Mouse (Mus musculus): ENCODE results near the gene Zfp365. TPM values are rescaled to one million over a fixed set of nuclear protein-coding genes. Genes with fewer than 3 reads are reported as not detected.
A peak's percentile ranks its signal among the peaks of the same experiment; 100 is the strongest.

Zfp365 gene
- 1.2 and 1.9 TPM in 2 replicates for polyA plus RNA-seq (2016; fragmentation: Nextera tagmentation; extraction: Ambion mirVana)

DNA sequence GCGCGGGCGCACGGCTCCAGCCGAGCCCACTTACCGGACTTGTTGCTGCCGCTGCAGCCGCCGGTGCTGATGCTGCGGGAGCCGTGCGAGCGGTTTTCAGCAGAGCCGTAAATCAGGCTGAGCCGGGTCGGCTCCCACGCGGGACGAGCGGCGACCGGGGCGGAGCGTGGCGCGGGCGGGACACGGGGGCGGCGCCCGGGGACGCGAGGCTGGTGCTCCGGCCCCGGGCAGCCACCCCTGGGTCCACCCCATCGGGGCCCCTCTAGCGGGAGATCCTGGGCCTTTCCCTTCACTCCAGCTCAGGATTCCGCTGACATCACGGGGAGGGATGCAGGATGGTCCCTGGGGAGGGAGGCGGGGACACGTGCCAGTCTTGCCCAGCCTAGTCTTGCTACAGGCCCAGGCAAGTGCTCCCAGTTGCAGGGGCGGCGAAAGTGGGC, at the start of gene Zfp365:
Zfp365 (minus strand) TSS at position 326 of the 440 bp plus-strand sequence.
- WGBS = under 1% methylated on average over 36 of the region's 43 CpGs
- H3K27ac ChIP-seq = peak within 1 kb of the TSS; percentile 86
- H3K27me3 ChIP-seq (ENCODE audit: low read depth, poor library complexity, severe bottlenecking) = peaks cover 16% of the 10 kb centered on the region
- H3K36me3 ChIP-seq = no peaks in the 10 kb centered on the region
- peak within 1 kb of the TSS; percentile 78 for H3K4me3 ChIP-seq
- peak; percentile 75 for DNase-seq (ENCODE audit: low spot score)
- peaks cover 15% of the 10 kb centered on the region for H3K4me1 ChIP-seq
- H3K9me3 ChIP-seq (replicated peaks) = no peaks in the 10 kb centered on the region

DNA sequence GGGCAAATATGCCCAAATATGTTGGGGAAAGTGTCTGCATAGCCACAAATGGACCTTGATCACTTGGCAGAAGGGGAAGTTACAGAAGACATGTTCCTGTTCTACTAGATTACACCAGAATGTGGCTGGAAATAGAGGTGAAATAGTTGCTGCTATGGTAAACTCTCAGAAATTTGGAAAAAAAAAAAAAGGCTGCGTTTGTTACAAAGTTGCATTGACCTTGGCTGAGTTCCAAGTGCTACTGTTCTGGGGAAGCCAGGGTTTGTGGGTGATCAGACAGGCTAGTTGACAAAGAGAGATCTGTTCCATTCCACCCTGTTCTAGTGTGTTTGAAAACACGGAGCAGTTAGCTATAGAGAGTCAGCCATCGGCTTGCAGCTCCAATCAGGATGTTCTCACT, 47.5 kb upstream of the Zfp365 start:
- no peak overlapping the region for H3K4me3 ChIP-seq
- no peak overlapping the region for H3K27ac ChIP-seq
- 89% methylated on average over 3 of the region's 3 CpGs for WGBS
- H3K27me3 ChIP-seq (ENCODE audit: low read depth, poor library complexity, severe bottlenecking) = no peaks in the 10 kb centered on the region
- no peaks in the 10 kb centered on the region for H3K36me3 ChIP-seq
- H3K4me1 ChIP-seq = no peaks in the 10 kb centered on the region
- no peak for DNase-seq (ENCODE audit: low spot score)
- H3K9me3 ChIP-seq (replicated peaks) = no peaks in the 10 kb centered on the region

DNA sequence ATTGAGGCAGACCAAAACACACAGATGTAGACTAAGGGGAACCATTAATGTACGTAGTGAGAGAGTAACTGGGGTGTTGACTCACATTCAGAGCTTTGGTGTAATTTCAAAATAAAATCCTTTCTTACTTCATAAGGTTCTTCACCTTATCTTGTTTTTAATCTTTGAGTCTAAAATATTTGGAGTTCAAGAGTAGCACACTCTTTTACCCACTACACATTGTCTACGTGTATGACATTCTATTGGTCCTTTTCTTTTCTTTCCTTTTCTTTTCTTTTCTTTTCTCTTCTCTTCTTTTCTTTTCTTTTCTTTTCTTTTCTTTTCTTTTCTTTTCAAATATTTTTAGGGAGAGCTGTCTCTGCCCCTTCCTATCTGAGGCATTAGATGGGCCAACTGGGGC, 43.5 kb upstream of the Zfp365 start:
- H3K36me3 ChIP-seq = no peaks in the 10 kb centered on the region
- WGBS = 93% methylated on average over 2 of the region's 2 CpGs
- no peaks in the 10 kb centered on the region for H3K27me3 ChIP-seq (ENCODE audit: low read depth, poor library complexity, severe bottlenecking)
- H3K4me1 ChIP-seq = no peaks in the 10 kb centered on the region
- no peaks in the 10 kb centered on the region for H3K9me3 ChIP-seq (replicated peaks)
- H3K4me3 ChIP-seq = no peak overlapping the region
- no peak for DNase-seq (ENCODE audit: low spot score)
- no peak overlapping the region for H3K27ac ChIP-seq

DNA sequence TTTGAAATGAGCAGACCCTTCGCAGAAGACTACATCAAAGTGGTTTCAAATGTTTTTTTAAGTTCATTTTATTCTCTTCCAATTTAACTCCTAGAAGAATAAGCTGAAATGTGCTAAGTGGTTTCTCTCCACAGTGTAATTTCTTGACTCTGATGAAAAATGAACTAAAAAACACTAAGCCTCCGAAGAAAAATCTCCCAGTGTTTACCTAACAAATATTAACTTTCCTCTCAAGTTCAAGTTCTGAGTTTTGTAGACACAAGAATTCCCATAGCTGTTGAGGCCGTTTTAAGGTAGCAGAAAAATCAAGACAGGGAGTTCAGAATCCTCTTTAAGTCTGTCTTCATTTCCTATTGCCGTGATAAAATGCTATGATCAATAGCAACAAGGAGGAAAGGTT, 39.2 kb upstream of the Zfp365 start:
- H3K27me3 ChIP-seq (ENCODE audit: low read depth, poor library complexity, severe bottlenecking) = no peaks in the 10 kb centered on the region
- no peaks in the 10 kb centered on the region for H3K9me3 ChIP-seq (replicated peaks)
- 88% methylated on average over 4 of the region's 4 CpGs for WGBS
- no peaks in the 10 kb centered on the region for H3K36me3 ChIP-seq
- no peak overlapping the region for H3K27ac ChIP-seq
- H3K4me3 ChIP-seq = no peak overlapping the region
- H3K4me1 ChIP-seq = no peaks in the 10 kb centered on the region
- no peak for DNase-seq (ENCODE audit: low spot score)

DNA sequence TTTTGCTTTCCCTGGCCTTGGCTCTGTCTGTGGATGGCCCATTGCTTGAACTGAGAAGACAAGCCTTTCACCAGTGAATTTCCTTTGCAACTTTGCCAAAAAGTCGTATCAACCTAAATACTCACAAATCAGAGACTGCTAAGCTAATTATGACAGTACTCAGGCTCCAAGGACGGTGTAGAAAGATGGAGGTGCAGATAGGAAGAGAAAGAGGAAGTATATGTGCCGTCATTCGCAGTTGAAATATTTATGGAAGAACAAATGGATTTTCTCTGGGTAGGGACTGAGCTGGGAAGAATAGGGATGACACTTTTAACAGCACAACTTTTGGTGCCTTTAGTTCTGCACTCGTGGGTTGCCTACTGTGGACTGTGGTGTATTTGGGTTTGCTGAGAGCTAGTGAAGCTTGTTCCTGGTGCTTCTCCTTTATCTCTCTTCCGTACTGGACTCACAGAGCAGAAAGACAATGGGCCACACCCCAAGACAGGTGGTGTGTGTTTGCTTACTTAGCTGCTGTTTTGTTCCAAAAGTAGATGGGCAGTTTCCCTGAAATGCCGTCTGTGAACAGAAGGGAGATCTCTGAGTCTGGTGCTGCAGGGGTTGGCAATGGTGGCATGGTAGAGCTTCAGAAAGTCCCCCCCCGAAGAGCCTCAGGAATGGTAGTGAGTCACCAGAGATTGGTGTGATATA, 37.7 kb upstream of the Zfp365 start:
- H3K4me1 ChIP-seq = no peaks in the 10 kb centered on the region
- WGBS = 84% methylated on average over 8 of the region's 8 CpGs
- no peak for DNase-seq (ENCODE audit: low spot score)

DNA sequence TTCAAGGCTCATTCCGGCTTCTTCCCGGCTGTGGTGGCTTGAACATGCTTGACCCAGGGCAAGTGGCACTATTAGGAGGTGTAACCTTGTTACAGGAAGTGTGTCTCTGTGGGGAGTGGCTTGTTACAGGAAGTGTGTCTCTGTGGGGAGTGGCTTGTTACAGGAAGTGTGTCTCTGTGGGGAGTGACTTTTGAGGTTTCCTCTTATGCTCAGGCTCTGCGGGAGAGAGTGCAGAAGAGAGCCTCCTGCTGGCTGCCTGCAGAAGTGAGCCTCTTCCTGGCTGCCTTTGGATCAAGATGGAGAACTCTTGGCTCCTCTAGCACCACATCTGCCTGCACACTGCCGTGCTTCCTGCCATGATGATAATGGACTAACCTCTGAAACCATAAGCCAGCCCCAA, 31.1 kb upstream of the Zfp365 start:
- Histone ChIP-seq H3K27ac (no peak overlapping the region), H3K9me3 (replicated peaks) (no peaks in the 10 kb centered on the region), H3K36me3 (no peaks in the 10 kb centered on the region), H3K27me3 (ENCODE audit: low read depth, poor library complexity, severe bottlenecking) (no peaks in the 10 kb centered on the region), H3K4me1 (no peaks in the 10 kb centered on the region), H3K4me3 (no peak overlapping the region)
- no peak for DNase-seq (ENCODE audit: low spot score)
- 91% methylated on average over 4 of the region's 4 CpGs for WGBS

More for the DNA sequence above, 37.7 kb upstream of the Zfp365 start:
- Histone ChIP-seq H3K9me3 (replicated peaks) (no peaks in the 10 kb centered on the region), H3K27me3 (ENCODE audit: low read depth, poor library complexity, severe bottlenecking) (no peaks in the 10 kb centered on the region), H3K4me3 (no peak overlapping the region), H3K36me3 (no peaks in the 10 kb centered on the region), H3K27ac (no peak overlapping the region)

DNA sequence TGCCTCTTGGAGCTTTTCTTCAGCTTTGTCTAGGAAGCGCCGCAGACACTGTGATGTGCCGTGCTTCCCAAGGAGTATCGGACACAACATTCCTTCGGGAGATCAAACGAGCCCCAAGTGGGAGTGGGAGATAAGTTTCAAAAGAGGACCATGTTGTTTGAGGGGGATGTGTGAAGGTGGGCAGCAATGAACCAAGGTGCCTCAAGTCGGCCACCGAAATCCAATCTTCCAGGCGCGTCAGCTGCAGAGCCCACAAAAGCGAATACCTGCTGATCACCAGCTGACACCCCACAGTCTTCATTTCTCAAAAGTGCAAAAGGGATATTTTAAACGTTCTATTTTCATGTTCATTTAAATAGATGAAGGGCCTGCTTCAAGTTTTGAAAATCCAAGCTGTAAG, 27.1 kb upstream of the Zfp365 start:
- H3K27ac ChIP-seq = no peak overlapping the region
- WGBS = 82% methylated on average over 12 of the region's 12 CpGs
- no peaks in the 10 kb centered on the region for H3K9me3 ChIP-seq (replicated peaks)
- no peak for DNase-seq (ENCODE audit: low spot score)
- no peaks in the 10 kb centered on the region for H3K4me1 ChIP-seq
- no peaks in the 10 kb centered on the region for H3K27me3 ChIP-seq (ENCODE audit: low read depth, poor library complexity, severe bottlenecking)
- H3K36me3 ChIP-seq = no peaks in the 10 kb centered on the region
- no peak overlapping the region for H3K4me3 ChIP-seq

DNA sequence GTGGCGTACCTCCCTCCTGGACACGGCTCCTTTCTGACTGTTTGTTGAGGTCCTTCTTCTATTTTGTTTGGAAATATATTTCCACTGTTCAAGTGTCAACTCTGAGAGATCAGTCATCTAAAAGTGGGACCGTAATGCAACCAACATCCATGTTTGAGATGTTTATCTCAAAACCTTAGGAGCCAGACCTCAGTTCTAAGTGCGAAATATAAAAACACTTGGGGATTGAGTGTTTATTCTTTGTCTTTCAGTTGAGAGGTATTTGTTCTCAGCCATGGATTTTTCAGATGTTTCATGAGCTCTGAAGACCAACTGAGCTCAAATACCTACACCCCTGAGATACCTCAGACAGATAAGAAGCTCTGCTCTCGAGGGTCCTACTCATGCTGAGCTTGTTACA, 25.3 kb upstream of the Zfp365 start:
- WGBS = 87% methylated on average over 5 of the region's 5 CpGs
- DNase-seq (ENCODE audit: low spot score) = no peak
- Histone ChIP-seq H3K27ac (no peak overlapping the region), H3K27me3 (ENCODE audit: low read depth, poor library complexity, severe bottlenecking) (no peaks in the 10 kb centered on the region), H3K4me3 (no peak overlapping the region), H3K36me3 (no peaks in the 10 kb centered on the region), H3K9me3 (replicated peaks) (no peaks in the 10 kb centered on the region), H3K4me1 (no peaks in the 10 kb centered on the region)

DNA sequence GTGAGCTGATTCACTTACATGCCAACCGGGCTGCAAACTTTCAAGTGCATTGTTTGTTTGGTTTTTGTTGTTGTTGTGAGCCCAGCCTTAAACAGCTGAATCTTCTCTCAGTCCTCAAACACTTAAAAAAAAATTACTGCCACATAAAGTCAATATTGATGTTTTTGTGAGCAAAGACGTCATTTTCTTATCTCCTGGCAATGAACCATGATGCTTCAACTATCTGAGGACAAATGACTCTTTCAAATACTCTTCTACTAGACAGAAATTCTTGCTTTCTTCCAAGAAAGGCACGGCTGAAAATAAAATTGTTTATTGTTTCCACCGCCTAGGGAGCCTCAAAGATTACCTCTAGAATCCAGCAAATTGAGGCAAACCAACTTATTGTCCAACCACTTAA, 24.5 kb upstream of the Zfp365 start:
- WGBS = 82% methylated on average over 4 of the region's 4 CpGs
- no peak for DNase-seq (ENCODE audit: low spot score)
- Histone ChIP-seq H3K36me3 (no peaks in the 10 kb centered on the region), H3K27me3 (ENCODE audit: low read depth, poor library complexity, severe bottlenecking) (no peaks in the 10 kb centered on the region), H3K9me3 (replicated peaks) (no peaks in the 10 kb centered on the region), H3K4me1 (no peaks in the 10 kb centered on the region), H3K27ac (no peak overlapping the region), H3K4me3 (no peak overlapping the region)

DNA sequence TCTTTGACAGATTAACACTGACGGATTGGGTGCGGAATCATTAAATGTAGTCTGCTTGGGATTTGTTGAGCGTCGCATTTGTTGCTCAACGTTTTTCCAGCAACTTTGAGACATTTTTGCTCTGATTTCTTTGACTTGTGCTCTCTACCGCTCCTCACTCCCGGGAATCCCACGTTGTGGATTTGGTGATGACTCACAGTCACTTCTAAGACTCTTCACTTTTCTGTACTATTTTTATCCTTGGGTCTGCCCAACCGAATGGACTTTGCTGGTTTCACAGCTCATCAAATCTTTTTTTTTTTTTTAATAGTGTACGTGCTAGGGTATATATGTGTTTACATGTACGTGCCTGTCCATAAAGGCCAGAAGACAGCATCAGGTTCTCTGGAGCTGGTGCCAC, 20.3 kb upstream of the Zfp365 start:
- Histone ChIP-seq H3K4me3 (no peak overlapping the region), H3K4me1 (no peaks in the 10 kb centered on the region), H3K36me3 (no peaks in the 10 kb centered on the region), H3K27me3 (ENCODE audit: low read depth, poor library complexity, severe bottlenecking) (no peaks in the 10 kb centered on the region), H3K27ac (no peak overlapping the region), H3K9me3 (replicated peaks) (no peaks in the 10 kb centered on the region)
- 82% methylated on average over 11 of the region's 11 CpGs for WGBS
- DNase-seq (ENCODE audit: low spot score) = no peak

DNA sequence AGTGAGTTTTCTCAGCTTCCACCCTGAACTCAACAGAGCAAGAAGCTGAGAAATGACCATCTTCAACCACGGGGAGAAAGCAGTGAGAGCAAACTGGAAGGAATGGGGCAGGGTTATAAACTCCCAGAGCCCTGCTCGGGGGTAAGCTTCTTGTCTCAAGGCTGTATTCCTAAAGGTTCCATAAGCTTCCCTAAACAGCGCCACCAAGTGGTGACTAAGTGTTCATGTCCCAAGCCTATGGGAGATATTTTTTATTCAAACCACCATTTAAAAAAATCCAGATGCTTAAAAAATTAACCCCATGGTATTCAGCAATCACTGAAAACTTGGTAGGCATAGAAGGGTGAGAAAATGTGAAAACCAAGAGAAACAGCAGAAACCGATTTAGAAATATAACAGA, 18.9 kb upstream of the Zfp365 start:
- WGBS = 76% methylated on average over 4 of the region's 4 CpGs
- no peak overlapping the region for H3K27ac ChIP-seq
- H3K27me3 ChIP-seq (ENCODE audit: low read depth, poor library complexity, severe bottlenecking) = no peaks in the 10 kb centered on the region
- no peaks in the 10 kb centered on the region for H3K4me1 ChIP-seq
- H3K9me3 ChIP-seq (replicated peaks) = no peaks in the 10 kb centered on the region
- DNase-seq (ENCODE audit: low spot score) = no peak
- no peaks in the 10 kb centered on the region for H3K36me3 ChIP-seq
- no peak overlapping the region for H3K4me3 ChIP-seq

DNA sequence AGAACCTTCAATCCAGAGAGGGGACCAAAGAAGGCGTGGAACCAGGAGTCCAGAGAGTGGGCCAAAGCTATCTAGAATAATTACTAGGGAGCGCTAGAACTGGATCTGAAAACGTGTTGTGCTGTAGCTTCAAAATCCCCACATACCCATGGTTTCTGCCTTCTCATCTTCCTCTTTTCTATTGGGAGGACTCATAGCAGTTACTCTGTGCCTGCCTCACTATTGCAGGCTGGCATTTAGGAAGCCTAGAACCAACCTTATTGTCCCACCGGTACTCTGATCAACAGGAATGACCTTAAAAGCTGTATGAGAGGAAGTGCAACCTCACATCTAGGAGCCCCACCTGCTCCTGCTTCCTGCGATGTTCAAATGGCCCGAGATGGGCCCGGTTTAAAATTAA, 16.1 kb upstream of the Zfp365 start:
- H3K9me3 ChIP-seq (replicated peaks) = no peaks in the 10 kb centered on the region
- H3K4me3 ChIP-seq = no peak overlapping the region
- no peak overlapping the region for H3K27ac ChIP-seq
- H3K27me3 ChIP-seq (ENCODE audit: low read depth, poor library complexity, severe bottlenecking) = no peaks in the 10 kb centered on the region
- H3K36me3 ChIP-seq = no peaks in the 10 kb centered on the region
- no peak for DNase-seq (ENCODE audit: low spot score)
- WGBS = 88% methylated on average over 7 of the region's 7 CpGs
- H3K4me1 ChIP-seq = no peaks in the 10 kb centered on the region

DNA sequence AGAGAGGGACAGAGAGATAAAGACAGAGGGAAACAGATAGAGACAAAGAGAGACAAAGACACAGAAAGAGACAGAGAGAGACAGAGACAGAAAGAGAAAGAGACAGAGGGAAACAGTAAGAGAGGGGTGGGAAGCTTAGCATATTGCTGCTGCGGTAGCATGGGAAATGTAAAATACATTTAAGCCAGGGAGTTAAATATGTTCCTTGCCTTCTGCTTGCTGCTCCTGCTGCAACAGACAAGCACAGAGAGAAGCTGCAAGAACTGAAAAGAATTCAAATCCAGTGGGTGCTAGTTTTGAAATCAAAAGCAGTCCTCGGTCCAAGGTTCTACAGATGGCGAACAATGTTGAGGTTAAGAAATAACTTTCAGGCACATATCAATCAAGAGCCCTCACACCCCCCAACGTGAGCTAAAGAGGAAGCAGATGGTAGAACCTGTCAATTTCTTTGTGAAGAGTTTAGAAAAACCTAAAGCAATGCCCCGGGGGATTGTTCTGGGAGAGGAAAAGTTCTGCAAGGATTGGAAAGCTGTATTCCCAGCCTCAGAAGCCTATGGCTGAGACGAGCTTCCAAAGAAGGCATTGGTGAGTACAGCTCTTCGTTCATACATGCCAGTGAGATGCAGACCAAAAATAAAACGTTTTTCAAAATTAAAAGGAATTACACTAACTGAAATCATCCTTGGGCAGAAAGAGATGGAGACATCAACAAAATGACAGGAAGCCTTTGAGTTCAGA, 15.4 kb upstream of the Zfp365 start:
- no peaks in the 10 kb centered on the region for H3K36me3 ChIP-seq
- H3K4me3 ChIP-seq = no peak overlapping the region
- no peak overlapping the region for H3K27ac ChIP-seq
- DNase-seq (ENCODE audit: low spot score) = no peak
- H3K4me1 ChIP-seq = no peaks in the 10 kb centered on the region
- no peaks in the 10 kb centered on the region for H3K9me3 ChIP-seq (replicated peaks)
- WGBS = 75% methylated on average over 8 of the region's 8 CpGs
- no peaks in the 10 kb centered on the region for H3K27me3 ChIP-seq (ENCODE audit: low read depth, poor library complexity, severe bottlenecking)

Measured in limb, embryonic 10.5 days (tissue).